Mouse (Mus musculus): Measurements from ENCODE around the gene Olfr794. TPM values are rescaled to one million over a fixed set of nuclear protein-coding genes. Genes with fewer than 3 reads are reported as not detected.

The Olfr794 gene
- not detected for polyA plus RNA-seq (2017; shearing (Covaris generic))

DNA sequence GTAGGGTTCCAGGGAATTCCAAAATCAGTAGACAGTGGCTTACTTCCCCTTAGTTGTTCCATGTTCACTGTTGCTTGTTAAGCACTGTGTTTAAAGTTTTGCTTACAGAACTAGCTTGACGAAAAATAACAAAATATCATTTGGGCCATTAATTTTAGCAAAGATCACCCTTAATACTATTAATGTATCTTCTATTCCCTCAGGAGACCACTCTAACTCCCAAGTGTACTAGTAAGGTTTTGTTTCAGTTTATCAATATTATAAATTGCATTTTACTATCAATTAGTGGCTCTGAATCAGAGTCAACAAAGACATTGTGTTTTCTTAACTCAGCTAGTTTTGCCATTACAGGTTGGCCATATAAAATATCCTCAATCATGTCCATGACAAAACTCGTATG is at the start of gene Olfr794:
Olfr794 (plus strand) TSS at position 301 of the 400 bp plus-strand sequence.
- no peak for ATAC-seq

DNA sequence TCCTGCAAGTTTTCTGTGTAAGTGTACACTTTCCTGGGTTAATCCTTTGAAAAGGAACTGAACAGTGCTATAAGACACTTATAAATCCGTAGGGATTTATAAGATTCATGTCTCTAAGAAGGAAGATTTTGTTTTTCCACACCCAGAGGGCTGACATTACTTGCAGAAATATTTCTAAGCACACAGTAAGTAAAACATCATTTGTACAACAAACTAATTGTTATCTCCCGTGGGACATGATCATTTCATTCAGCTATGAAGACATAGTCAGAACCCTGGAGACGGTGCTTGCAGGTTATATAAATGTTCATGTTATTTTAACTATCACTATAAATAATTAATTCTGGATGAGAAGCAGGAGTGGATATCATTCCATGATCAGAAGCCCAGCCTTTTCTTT is 46.0 kb upstream of the Olfr794 start, which contains the start of gene Olfr791:
Olfr791 (plus strand) TSS at position 301 of the 400 bp plus-strand sequence.
- no peak for ATAC-seq

GRCm38 (mm10) chr10:129538862-129539261 is 28.6 kb upstream of the Olfr794 start, which contains the start of gene Olfr792:
Gene Olfr792, plus strand, starts transcription at chr10:129539162.
- no peak for ATAC-seq

- ATAC-seq: no peak
Measured at GRCm38 (mm10) chr10:129549354-129549753, 18.1 kb upstream of the Olfr794 start.

GRCm38 (mm10) chr10:129577066-129577465 is 9.6 kb downstream of the Olfr794 start:
- ATAC-seq: no peak

DNA sequence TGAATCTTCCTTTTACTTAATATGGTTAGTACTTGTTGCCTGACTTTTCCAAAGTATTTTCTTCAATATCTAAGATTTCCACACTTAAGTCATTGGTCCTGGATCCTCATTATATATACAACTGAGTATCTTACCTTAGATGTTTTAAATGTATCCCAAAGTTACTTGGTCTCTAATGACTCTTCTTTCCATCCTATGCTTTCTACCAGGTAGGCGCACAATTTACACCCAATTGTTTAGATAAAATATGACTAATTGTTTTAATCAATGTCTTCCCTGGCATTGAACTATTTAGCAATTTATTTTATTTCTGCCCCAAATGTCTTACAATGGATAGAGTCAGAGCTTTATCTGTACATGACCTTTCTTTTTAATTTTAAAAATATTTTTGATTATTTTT is 45.0 kb downstream of the Olfr794 start, which contains the start of gene Olfr796:
Olfr796 (minus strand) TSS at position 101 of the 400 bp plus-strand sequence.
- no peak for ATAC-seq

GRCm38 (mm10) chr10:129621724-129622123 is 54.3 kb downstream of the Olfr794 start:
- ATAC-seq: no peak

Other genes starting within 250 kb of the Olfr794 start
- gene Olfr780, start 249.5 kb upstream of the Olfr794 start, polyA plus RNA-seq (2017; shearing (Covaris generic)): not detected
- gene Olfr781, start 238.8 kb upstream of the Olfr794 start, polyA plus RNA-seq (2017; shearing (Covaris generic)): not detected
- gene Olfr782, start 218.8 kb upstream of the Olfr794 start, polyA plus RNA-seq (2017; shearing (Covaris generic)): not detected
- not detected for gene Olfr784, start 183.6 kb upstream of the Olfr794 start, polyA plus RNA-seq (2017; shearing (Covaris generic))
- not detected for gene Olfr785, start 162.2 kb upstream of the Olfr794 start, polyA plus RNA-seq (2017; shearing (Covaris generic))
- gene Olfr786, start 140.3 kb upstream of the Olfr794 start, polyA plus RNA-seq (2017; shearing (Covaris generic)): not detected
- gene Olfr787, start 105.8 kb upstream of the Olfr794 start, polyA plus RNA-seq (2017; shearing (Covaris generic)): under 1 TPM in 2 of 3 experiments, not detected in 1; 0.18 to 0.20 TPM
- gene Olfr788, start 96.7 kb upstream of the Olfr794 start, polyA plus RNA-seq (2017; shearing (Covaris generic)): not detected
- not detected for gene Olfr789, start 82.9 kb upstream of the Olfr794 start, polyA plus RNA-seq (2017; shearing (Covaris generic))
- gene Olfr790, start 69.2 kb upstream of the Olfr794 start, polyA plus RNA-seq (2017; shearing (Covaris generic)): not detected
- gene Olfr791, start 45.9 kb upstream of the Olfr794 start, polyA plus RNA-seq (2017; shearing (Covaris generic)): not detected
- gene Olfr792, start 28.5 kb upstream of the Olfr794 start, polyA plus RNA-seq (2017; shearing (Covaris generic)): not detected
- not detected for gene Olfr796, start 44.9 kb downstream of the Olfr794 start, polyA plus RNA-seq (2017; shearing (Covaris generic))
- gene Olfr798, start 60.3 kb downstream of the Olfr794 start, polyA plus RNA-seq (2017; shearing (Covaris generic)): under 1 TPM in 1 of 3 experiments, not detected in 2; 0.13 TPM
- not detected for gene Olfr799, start 69.8 kb downstream of the Olfr794 start, polyA plus RNA-seq (2017; shearing (Covaris generic))
- not detected for gene Olfr800, start 90.0 kb downstream of the Olfr794 start, polyA plus RNA-seq (2017; shearing (Covaris generic))
- gene Olfr801, start 106.2 kb downstream of the Olfr794 start, polyA plus RNA-seq (2017; shearing (Covaris generic)): under 1 TPM in 1 of 3 experiments, not detected in 2; 0.75 TPM
- gene Olfr802, start 120.5 kb downstream of the Olfr794 start, polyA plus RNA-seq (2017; shearing (Covaris generic)): not detected
- not detected for gene Olfr803, start 126.6 kb downstream of the Olfr794 start, polyA plus RNA-seq (2017; shearing (Covaris generic))
- not detected for gene Olfr804, start 135.6 kb downstream of the Olfr794 start, polyA plus RNA-seq (2017; shearing (Covaris generic))
- gene Olfr805, start 161.7 kb downstream of the Olfr794 start, polyA plus RNA-seq (2017; shearing (Covaris generic)): not detected
- not detected for gene Olfr806, start 174.3 kb downstream of the Olfr794 start, polyA plus RNA-seq (2017; shearing (Covaris generic))
- gene Olfr807, start 190.1 kb downstream of the Olfr794 start, polyA plus RNA-seq (2017; shearing (Covaris generic)): not detected
- gene Olfr808, start 197.8 kb downstream of the Olfr794 start, polyA plus RNA-seq (2017; shearing (Covaris generic)): not detected
- gene Olfr809, start 207.0 kb downstream of the Olfr794 start, polyA plus RNA-seq (2017; shearing (Covaris generic)): not detected
- gene Olfr810, start 227.3 kb downstream of the Olfr794 start, polyA plus RNA-seq (2017; shearing (Covaris generic)): not detected
- gene Olfr811, start 236.7 kb downstream of the Olfr794 start, polyA plus RNA-seq (2017; shearing (Covaris generic)): not detected

All from inflammation-experienced regulatory T-cells, adult 6 months (primary cell).